Mouse (Mus musculus) ovary, adult 2 months (tissue): ENCODE data around the gene Cast. TPM values are rescaled to one million over a fixed set of nuclear protein-coding genes. Genes with fewer than 3 reads are reported as not detected.

Source experiments
- polyA plus RNA-seq: library from polyadenylated mRNA; depleted of rRNA; stranded (reverse); fragments of >200 nt; gene quantifications from 2 replicates; pipeline ENCODE4 v1.2.3, GENCODE M21; 2012; rRNA removed

Cast gene
- 2.6 and 2.7 TPM in 2 replicates for polyA plus RNA-seq

DNA sequence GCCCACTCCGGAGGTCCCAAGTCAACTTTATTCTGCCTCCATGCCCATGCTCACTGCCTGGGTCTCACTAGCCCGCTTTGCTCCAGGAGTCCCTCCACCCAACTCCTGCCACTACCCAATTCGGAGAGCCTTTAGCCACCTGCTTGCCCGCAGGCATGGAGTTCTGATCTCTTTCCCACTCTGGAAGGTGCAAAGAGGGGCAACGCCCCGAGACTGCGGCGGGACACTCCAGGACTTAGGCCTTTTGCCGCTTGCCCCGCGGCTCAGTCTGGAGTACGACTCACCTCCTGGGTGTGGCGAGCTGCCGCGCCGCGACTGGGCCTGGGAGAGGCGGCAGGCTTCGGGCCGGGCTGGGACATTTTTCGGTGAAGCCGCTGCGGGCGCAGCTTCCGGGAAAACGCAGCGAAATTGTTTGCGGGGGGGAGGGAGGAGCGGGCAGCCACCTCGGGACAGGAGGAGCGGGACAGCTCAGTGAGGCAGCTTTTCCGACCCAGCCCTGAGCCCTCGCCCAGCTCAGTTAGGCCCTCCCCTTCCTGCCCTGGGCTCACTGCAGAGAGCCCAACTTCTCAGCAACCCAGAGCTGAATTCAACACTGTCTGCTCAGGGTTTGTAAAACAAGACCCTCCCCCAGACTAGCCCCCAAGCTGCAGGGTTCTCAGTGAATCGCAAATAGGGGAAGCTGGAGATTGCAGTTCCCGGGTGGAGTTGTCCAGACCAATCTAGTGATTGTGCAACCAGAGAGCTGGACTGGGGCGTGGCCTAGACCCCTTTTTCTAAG lies at the start of gene Cast:
Gene Cast (minus strand): TSS at position 659 of the 778 bp plus-strand sequence.

Other genes with a start within 250 kb of the Cast start
- 8.7 and 16.4 TPM in 2 replicates for gene Erap1, start 169.2 kb downstream of the Cast start, polyA plus RNA-seq